Mouse (Mus musculus) G1E (cell line): ENCODE results near the gene Abcc10.

ENCODE experiments used
- CTCF ChIP-seq: IDR thresholded peaks from 2 replicates; pipeline ENCODE4 v1.5.1; 2012; ENCODE audit warnings: low read depth, low read length, inconsistent platforms, mixed read lengths
- GATA1 ChIP-seq: IDR thresholded peaks from 2 replicates; pipeline ENCODE4 v1.6.1; 2012; ENCODE audit warnings: borderline replicate concordance, low read length, inconsistent platforms, mixed read lengths
- POLR2AphosphoS5 ChIP-seq: IDR thresholded peaks from 2 replicates; pipeline ENCODE4 v1.6.1; 2012; ENCODE audit warnings: low read depth, low read length, inconsistent platforms; ENCODE audit not compliant: insufficient replicate concordance

DNA sequence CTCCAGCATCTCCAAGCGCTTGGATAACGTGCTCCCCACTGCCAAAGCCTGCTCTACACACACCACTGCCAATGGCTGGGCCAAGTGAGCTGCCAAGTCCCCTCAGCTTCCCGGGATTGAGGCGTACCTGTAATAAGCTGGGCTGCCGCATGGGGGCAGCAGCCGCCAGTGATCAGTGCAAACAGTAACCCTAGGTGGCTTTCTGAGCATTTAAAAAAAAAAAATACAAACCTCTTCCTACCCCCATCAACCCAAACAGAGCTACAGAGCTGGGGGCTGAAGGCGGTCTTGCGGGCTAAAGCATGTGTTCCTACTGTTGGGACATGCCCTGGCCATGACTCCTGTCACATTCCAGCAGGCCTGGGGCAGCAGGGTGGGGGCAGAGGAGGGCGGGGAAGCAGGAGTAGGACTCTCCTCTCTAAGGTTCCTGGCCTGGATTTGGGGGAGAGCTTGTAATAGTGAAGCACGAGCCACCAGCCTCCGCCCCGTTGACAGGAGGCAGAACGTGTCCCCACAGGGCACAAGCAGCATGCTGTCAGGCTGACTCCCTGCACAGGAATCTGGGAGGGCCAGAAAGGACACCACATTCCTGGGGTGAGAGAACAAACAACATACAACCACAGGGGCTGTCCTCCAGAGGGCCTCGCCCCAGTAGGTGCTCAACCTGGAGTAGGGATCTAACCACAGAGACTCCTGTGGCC, 62.1 kb downstream of the Abcc10 start:
- peak; percentile 73 for TF ChIP-seq CTCF
- TF ChIP-seq POLR2AphosphoS5, result no peak
- no peak for TF ChIP-seq GATA1
